Mouse (Mus musculus): ENCODE measurements at regions not wholly inside any gene's neighbourhood (a gene's known extent, or its start where the extent isn't known, plus 50 kb on each side); places are given as distances from the start of the nearest gene placed in this dataset.

DNA sequence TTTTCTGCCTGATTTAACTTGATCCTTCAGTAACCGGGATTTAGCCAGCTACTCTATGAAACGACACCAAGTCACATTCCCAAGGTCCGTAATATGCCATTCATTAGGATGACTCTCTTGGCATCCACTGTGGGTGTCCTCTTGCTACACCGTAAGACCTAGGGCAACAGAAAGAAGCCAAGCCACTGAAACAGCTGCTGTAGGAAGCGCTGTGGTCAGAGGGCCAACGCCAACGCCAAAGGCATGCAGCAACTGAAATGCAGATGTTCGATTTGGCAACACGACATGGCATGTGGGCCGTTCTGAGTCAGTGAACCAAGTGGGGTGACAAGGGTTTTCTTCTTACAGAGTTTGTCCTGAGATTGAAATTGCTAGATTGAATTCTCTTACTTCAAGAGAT, 527.9 kb upstream of the Mpdz start:
- no peak for DNase-seq (ENCODE audit: low read depth, low spot score)

DNA sequence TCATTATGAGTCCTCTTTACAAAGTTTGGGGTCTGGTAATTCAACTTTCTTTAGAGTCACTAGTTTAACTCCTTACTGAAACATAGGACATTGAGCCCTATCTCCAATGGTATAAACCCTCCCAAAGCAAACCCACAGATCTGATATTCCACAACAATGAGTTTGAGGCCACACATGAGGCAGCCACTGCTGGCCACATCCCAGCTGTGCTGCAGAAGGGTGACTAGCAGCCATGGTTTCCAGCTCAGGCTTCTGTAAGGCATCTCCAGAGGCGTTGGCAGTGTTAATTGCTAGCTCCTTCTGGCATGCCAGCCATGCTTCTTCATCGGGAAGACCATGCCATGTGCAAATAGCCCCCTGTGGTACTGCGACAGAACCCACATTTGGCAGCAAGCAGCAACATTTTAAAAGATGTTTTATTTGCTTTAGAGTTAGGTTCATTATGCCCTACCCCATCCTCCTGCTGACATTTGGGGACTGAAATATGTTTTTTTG, 527.1 kb upstream of the Mpdz start:
- DNase-seq (ENCODE audit: low read depth, low spot score) = no peak

DNA sequence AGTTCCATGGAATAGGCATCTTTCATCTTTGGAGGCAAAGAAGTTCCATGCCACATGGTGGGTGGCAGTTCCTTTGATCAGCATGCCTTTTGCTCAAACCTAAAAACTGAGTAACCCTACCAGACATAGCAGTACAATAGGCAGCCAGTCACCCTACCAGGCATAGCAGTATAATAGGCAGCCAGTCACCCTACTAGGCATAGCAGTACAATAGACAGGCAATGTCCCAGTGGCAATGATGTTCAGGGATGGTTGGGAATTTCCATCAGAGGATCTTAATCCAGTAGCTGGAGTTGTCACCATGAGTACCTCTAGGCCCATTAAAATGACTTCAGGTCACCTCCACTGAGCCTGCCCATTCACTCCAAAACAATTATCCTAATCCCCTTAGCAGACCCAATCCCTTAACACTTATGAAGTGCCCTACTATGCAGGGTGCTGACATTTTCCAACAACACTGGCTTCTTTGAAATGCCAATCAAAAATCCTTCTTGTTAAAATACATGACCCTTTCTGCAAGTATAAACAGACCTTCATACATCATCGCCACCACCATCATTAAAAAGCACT, 523.5 kb upstream of the Mpdz start:
- no peak for DNase-seq (ENCODE audit: low read depth, low spot score)

DNA sequence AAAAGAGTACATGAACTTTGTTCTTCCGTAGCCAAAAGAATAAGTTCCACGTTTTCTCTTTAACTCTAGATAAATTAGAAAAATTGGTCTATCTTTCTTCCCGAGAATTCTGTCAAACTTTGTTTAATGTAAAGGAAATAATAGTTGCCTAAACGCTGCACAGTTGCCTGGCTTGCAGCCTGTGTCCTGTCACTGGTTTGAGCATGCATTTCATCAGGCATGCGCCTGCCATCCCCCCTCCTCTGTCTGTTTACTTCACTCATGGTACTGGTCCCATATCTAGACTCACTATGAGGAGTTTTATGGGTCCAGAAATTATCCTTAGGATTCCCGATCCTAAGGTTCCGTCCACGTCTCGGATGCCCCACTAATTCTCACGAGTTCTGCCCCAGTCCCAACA, 520.5 kb upstream of the Mpdz start:
- DNase-seq (ENCODE audit: low read depth, low spot score) = no peak

DNA sequence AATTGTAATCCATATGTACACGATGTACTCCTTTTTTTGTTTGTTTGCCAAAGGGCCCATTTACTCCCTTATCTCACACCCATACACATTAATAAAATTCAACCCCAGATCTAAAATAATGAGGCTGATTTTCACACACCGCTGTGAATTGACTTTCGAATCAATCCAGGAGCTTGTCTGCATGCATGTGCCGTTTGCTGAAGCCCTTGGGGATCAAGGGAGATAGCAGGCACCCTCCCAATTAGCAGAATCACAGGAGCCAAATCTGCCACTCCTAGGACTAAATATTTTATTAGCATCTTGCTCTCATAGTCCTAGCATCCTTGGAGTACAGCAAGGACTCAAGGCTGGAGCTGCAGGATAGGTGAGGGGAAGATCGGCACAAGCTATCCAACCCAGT, 520.0 kb upstream of the Mpdz start:
- DNase-seq (ENCODE audit: low read depth, low spot score) = no peak

DNA sequence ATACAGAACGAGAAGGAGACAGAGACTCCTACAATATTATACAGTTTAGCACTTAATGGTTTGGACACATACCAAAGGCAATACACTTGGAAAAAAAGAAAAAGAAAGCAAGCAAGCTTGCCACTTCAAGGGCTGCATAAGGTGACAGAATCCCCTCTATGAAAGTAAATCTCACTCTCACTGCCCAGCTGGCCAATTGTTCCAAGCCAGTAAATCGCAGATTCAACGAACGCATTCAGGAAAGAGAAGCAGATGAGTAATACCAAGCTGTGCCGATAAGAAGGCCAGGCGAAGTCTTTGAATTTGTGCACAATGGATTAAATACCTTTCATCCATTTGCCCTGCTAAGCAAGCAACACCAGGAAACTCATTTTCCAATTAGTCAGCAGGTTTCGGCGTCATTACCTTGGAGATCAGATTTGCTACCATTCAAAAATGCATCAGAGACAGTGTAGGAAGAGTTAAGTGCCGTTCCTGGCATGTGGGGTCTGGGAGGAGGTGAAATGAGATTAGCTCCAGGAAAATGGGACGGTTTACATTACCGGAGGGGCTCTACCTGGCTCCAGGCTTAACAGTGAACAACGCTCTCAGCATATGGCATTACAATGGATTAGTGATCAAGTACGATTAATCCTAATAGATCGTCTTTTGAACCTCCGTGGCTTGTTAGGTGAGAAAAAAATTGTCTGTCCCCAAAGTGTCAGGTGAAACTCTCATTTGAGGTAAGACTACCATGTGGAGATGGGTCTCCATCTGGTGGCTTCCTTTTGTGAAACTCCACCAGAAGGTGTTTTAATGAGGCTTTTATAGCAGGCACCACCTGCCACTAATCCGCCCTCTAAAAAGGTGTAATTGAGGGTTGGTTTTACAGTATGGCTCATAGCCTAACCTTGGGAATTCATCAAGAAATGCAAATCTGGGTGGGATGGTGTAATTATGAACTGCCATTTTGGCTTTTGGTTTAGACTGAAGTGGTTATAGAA, 518.2 kb upstream of the Mpdz start:
- no peak for DNase-seq (ENCODE audit: low read depth, low spot score)

DNA sequence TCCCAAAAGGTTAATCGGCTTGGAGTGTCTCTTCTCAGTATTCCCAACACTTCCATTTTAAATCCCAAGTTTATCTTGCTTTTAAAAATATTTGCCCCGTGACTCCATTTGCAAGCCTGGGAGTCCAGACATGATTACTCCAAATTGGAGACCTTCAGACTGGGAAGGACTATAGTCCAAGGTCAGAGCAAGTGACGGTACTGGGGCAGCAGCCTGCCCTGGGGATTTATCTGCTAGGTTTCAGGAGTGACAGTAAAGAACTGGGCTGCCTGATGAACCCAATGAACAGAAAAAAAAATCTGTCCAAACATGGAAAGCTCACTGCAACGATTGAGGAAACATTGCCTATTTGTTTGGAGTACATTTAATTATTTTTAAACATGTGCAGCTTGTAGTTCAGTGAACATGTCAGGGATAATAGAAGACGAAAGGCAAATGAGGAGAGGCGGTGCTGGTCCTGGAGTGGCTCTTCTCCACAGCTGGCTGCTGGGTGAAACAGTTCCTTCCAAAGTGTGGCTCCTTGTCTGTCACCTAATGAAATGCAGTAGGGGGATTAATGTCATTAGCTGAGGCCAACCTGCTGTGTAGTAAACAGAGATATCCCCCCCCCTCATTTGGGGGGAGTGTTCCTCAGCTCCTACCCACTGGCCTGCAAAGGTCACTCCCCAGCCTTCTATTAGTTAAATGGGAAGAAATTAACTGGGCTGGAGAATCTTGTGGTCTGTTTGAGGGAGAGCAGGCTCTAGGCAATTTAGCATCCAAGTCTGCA, 514.5 kb upstream of the Mpdz start:
- DNase-seq (ENCODE audit: low read depth, low spot score) = no peak

DNA sequence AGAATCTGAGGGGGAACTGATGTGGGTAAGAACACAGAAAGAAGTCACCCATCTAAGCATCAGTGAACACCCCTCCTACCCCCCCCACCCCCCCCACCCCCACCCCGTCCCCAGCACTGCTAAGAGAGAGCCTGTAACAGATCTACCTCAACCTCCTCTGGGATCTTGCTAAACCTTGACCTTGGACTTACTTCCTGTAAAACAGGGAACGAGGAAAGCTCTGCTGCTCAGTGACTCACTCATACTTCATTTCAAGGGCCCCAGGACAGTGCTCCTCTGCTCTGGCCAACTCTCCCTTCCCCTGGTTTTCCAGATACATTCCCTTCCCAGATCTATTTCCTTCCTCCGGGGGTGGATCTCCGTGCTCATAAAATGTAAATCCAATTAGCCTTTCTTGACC, 510.4 kb upstream of the Mpdz start:
- DNase-seq (ENCODE audit: low read depth, low spot score) = no peak

DNA sequence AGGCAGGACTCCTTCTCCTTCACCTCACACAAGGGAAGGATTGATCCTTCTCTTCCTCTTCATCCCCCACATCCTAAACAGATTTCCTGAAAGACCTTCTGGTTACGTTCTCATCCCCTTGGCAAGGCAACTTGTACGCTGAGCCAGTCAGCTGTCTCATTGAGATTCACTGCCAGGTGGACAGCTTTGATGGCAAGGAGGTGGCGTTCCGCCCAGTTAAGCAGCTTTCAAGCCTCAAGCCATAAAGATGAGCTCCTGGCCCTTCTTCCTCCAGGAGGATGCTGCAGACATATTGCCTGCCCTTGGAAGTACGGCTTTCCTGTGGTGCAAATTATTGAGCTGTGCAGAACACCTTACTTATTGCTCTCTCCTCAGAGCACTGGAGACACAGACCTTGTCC, 494.8 kb upstream of the Mpdz start:
- no peak for DNase-seq (ENCODE audit: low read depth, low spot score)

DNA sequence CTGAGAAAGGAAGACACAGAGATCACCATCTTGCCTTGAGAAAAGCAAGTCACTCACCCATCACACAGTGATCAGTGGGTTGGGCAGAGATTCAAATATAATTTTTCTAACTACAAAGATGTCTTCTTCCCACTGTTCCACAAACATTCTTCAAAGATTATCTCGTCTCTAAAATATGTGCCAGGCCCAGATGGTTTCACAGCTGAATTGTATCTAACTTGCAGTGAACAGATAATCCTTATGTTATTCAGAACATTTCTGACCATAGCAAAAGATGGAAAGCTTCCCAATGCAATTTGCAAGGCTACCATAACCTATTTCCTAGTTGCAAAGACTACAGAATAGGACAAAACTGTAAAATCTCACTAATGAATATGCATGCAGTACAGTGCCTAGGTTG, 488.3 kb upstream of the Mpdz start:
- no peak for DNase-seq (ENCODE audit: low read depth, low spot score)

DNA sequence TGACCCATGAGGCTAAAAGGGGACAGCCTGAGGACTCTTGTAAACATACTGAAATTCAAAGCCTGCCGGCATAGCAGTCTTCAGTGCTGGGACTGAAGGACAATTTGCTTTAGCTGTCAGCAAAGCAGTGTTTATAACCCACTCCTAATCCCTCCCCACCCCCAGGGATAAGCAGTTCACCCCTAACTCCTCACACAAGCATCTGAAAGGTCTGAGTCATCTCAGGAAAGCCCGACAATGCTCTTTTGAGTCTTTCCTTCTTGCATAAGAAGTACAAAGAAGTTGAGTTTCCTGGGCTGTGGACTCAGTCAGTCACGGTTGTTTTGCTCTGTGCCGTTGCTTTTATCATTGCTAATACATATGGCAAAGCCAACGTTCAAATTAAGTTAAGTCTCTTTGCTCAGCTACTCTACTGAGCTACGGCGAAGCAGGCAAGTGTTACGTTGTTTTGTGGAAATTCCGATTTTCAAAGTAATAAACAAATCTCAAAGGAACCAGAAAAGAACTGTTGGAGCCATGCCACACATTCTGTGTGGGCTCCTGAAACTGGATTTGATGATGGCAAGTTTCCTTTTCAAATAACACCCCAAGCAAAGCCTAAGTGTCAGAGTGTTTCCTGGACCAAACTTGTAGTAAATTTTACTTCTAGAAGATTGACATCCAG, 486.1 kb upstream of the Mpdz start:
- no peak for DNase-seq (ENCODE audit: low read depth, low spot score)

DNA sequence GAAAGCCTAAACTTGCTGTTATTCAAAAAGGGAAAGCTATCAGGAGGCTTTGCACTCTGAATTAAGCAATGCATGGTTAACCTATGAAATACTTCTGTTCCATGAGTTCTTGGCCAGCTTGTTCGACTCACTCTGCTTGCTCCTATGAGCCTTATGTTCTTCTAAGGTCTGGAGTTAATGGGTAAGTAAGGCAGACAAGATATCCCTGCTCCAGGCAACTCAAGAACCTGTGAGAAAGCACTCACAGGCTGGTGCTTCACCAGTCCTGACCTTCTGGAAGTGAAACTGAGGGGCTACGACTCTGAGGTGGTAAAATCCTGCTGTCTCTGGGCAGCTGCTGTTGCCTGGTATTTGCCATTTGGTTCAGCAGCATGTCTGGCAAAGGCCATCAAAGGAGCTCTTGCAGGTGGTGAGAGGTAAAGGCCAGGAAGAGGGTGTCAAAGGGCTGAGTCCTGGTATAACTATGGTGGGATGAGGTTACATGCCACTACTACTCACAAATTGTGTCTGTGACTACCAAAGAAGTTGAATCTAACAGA, 484.6 kb upstream of the Mpdz start:
- no peak for DNase-seq (ENCODE audit: low read depth, low spot score)

DNA sequence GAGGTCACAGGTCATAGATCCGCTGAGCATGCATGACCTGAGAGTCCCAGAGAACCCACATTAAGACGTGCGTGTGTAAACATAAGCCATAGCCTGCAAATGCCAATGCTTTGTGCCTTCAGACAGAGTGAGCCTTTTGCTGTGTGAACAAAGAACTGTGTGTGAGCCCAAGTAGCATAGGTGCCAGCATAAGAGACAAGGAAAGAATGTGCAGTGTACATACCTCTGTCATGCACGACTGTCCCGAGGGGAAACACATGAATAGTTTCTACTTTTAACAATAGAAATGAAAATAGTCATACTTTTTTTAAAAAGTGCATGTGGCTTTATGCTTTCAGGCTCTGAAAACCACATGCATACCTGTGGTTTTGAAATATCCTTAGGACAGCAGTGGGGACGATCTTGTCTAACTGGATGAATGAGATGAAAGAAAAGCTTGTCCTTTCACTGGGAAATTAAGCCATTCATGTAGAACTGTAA, 484.1 kb upstream of the Mpdz start:
- DNase-seq (ENCODE audit: low read depth, low spot score) = peak; percentile 21

DNA sequence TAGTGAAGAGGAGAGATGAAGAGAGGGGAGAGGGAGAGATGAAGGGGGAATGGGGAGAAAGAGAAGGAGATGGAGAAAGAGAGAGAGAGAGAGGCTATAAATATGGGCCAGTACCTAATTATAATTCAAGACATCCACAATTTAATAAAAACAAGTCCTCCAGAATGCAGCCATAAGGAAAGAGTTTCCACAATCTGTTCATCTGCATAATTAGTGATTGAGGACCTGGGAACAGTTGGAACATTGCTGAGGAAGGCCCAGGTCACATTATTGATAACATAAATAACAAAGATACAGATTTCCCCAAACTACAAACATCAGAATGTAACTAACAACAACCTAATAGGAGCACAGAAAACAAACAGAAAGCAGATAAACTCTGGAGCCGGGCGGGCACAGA, 483.0 kb upstream of the Mpdz start:
- no peak for DNase-seq (ENCODE audit: low read depth, low spot score)

DNA sequence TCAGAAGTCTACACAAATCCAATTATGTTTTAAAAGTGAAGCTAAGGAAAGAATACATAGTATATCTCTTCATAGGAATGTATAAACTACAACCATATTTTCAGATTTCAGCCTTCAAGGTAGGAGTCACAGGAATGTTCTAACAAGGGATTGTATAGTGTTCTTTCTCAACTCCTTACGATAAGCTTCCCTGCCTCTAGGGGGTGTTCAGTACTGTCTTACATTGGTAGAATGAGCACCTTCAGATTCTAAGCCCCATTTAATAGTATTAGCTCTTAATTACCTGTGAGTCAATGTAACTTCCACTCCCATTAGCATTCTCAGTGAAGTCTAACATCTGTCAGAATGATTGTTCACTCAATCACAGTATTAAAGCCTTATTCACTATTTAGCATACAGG, 481.5 kb upstream of the Mpdz start:
- no peak for DNase-seq (ENCODE audit: low read depth, low spot score)

DNA sequence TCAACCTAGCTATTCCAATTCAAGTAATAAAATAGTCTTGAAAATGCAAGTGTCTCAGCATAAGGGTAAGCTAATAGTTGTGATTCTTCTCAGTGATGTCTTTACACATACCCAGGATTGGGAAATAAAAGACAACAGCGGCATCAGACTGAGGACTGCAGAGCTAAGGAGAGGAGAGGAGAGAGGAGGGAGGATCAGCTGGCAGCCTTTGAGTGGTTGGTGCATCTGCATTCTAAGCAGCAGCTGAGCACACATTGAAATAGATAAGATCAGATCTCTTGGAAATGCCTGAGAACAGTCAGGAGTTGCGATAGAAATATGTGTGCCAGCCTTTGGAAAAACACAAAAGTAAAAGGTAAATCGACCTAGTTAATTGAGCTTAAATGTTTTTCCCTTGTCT, 480.3 kb upstream of the Mpdz start:
- no peak for DNase-seq (ENCODE audit: low read depth, low spot score)

DNA sequence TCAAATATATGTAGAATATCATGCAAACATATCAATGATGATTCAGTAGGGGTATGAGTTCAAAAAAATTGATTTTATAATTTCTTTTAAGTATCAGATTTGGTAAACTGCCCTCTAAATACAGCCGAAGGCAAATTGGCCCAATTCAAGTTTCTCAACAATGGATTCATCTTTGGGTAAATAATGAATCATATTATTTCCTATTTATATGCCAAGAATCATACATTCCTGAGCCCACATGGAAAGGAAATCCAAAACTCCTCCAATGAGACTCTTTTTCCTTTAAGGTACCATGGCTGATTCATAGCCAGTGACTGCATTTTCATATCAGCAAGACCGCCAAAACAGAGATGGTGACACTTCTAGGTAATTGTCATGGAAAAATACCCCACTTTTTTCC, 472.4 kb upstream of the Mpdz start:
- DNase-seq (ENCODE audit: low read depth, low spot score) = no peak

DNA sequence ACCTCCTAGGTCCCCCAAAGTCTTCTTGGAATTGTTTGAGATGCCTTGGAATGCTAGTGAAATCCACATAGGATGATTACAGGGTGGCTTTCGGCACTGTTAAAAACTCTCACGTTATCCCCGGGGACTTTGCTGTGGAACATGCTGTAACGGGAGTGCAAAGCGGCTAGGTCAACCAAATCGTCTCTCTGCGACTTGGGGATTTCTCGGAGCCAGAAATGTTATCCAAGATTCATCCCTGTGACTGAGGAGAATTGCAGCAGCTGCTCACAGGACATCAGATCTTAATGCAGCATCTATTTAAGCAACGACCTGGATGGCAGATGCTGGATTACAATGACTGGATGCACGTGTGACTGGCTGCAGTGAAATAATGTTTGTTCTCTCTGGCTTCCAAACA, 470.7 kb upstream of the Mpdz start:
- no peak for DNase-seq (ENCODE audit: low read depth, low spot score)

DNA sequence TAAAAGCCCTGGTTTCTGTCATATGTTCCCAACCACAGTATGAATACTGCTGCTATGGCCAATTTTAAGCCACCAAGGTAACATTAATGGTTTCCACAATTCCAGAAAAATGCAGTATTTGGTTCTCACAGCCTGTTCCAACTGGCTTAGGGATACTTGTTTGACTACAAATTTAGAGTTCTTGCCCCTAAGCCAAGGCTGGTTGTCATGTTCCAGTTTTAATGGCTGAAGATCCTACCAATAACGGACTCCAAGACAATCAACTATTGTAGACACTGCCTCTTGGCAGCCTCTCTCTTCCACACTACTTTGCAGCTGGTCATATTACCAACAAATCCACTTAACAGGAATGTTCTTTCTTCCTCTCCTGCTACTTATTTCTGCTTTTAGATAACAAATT, 470.0 kb upstream of the Mpdz start:
- no peak for DNase-seq (ENCODE audit: low read depth, low spot score)

DNA sequence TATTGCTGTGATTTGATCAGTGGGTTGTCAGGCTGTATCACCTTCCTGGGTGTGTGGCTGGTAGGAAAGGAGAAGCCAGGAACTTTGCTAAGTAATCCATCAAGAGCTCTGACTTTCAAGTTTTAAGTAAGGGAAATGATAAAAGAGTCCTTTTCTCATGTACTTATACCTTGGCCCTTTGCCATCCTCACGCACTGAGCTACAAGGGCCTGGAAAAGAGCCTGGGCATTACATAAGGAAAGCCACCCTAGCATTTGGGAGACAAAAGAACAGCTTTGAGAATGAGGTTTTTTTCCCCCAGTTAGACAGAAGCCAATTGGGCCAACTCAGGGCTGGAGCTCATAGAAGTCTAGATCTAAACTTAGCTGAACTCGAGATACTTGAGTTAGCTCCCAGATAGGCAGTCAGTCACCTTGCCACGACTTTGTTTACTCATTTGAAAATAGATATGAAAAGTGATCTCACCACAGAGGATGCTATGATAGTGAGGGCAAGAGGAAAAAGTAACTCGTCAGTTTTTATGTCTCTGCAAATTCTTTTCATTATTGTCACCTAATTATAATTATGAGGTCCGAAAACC, 457.4 kb upstream of the Mpdz start:
- no peak for DNase-seq (ENCODE audit: low read depth, low spot score)

DNA sequence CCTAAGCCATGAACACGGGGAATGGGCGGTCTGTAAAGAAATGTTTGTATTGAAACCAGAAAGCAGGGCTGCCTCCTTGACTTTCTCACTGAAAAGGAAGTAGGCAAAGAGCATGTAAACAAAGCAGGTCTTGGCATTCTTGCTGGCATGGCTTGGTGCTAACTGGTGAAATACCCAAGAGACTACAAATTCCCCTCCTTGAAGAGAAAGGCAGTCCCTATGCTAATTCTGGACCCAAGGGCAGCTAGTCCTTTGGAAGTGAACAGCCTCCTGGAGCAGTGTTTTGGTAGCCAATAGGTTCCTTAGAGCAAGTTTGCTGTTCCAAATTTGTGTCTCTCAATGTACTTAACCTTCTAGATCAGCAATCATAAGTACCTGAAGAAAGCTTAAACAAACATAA, 456.0 kb upstream of the Mpdz start:
- DNase-seq (ENCODE audit: low read depth, low spot score) = no peak
